ENCODE assay signal across 10 mouse cellular contexts in the genomic region with DNA sequence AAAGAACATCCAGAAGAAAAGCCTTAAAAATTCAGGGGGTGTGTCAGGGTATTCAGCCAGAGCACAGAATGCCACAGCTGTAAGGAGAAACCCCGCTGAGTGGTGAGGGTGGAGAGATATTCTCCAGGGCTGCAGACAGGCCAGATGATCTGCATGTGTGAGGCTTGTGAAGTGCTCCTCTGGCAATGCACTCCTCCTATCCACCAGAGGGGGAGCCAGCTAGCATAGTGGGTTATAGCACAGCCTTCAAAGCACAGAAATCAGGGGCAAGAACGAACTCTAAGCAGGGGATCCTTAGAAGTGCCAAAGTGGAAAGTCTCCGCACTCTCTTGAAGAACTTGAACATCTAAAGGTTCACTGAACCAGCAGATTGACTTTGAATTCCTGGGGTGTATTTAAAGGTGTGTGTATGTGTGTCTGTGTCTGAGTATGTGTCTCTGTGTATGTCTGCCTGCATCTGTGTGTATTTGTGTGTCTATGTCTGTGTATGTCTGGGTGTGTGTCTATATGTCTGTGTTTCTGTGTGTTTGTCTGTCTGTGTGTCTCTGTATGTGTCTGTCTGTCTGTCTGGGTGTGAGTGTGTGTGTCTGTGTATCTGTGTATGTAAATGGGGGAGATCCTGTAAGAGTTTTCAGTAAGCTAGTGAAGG. TPM values are rescaled to one million over a fixed set of nuclear protein-coding genes. Genes with fewer than 3 reads are reported as not detected.
DNase-seq lines count a peak whose midpoint lies in the region; ATAC-seq and TF ChIP-seq lines count a peak whose summit lies in the region.
"Had no signal": no experiment of that assay in that cellular context is flagged by ENCODE, and none has a peak within 500 bp of the region (broad histone marks: within the 10 kb centered on the region; RNA-seq: fewer than 3 reads in every experiment).

No protein-coding gene starts in this region.

- no peaks in the 10 kb centered on the region for H3K4me1 ChIP-seq in forebrain, postnatal 0 days (ENCODE audit: insufficient read depth)
- no peaks in the 10 kb centered on the region for H3K4me1 ChIP-seq in forebrain, embryonic 13.5 days
- H3K4me1 ChIP-seq in lung, postnatal 0 days (ENCODE audit: insufficient read depth, low read depth, low read length), result no peaks in the 10 kb centered on the region
- no peaks in the 10 kb centered on the region for H3K4me1 ChIP-seq in cortical plate, adult 2 months (ENCODE audit: control insufficient read depth, insufficient read depth, low read length)
- H3K4me1 ChIP-seq in midbrain, embryonic 14.5 days (ENCODE audit: control insufficient read depth, insufficient read depth, low read length), result no peaks in the 10 kb centered on the region
- H3K4me1 ChIP-seq: embryonic facial prominence, embryonic 15.5 days had no signal

- 33% methylated on average over 3 of the region's 3 CpGs for WGBS in forebrain, postnatal 0 days
- 35% methylated on average over 3 of the region's 3 CpGs for WGBS in forebrain, embryonic 13.5 days
- WGBS in lung, postnatal 0 days, result 43% methylated on average over 3 of the region's 3 CpGs
- 37% methylated on average over 3 of the region's 3 CpGs for whole genome bisulfite sequencing in midbrain, embryonic 14.5 days

- no peak for DNase-seq in forebrain, postnatal 0 days
- DNase-seq in lung, postnatal 0 days (ENCODE audit: low spot score), result no peak
- DNase-seq in lung, postnatal 25 days (ENCODE audit: low spot score), result no peak
- peak; percentile 38 for DNase-seq in midbrain, embryonic 14.5 days
- DNase-seq in cerebellum, adult 18-20 months, result no peak
- no peak for DNase-seq in layer of hippocampus, postnatal 36 days
- DNase-seq: adrenal gland, adult 8-10 months had no signal

- no peaks in the 10 kb centered on the region for H3K36me3 ChIP-seq in forebrain, postnatal 0 days (ENCODE audit: insufficient read depth)
- no peaks in the 10 kb centered on the region for H3K36me3 ChIP-seq in forebrain, embryonic 13.5 days (ENCODE audit: poor library complexity, severe bottlenecking)
- no peaks in the 10 kb centered on the region for H3K36me3 ChIP-seq in lung, postnatal 0 days (ENCODE audit: insufficient read depth, low read length)
- no peaks in the 10 kb centered on the region for H3K36me3 ChIP-seq in midbrain, embryonic 14.5 days (ENCODE audit: control insufficient read depth, insufficient read depth, low read length)
- H3K36me3 ChIP-seq: embryonic facial prominence, embryonic 15.5 days had no signal

- no peaks in the 10 kb centered on the region for H3K9me3 ChIP-seq in forebrain, postnatal 0 days (ENCODE audit: low read length)
- H3K9me3 ChIP-seq in forebrain, embryonic 13.5 days (replicated peaks), result no peaks in the 10 kb centered on the region
- no peaks in the 10 kb centered on the region for H3K9me3 ChIP-seq in lung, postnatal 0 days (ENCODE audit: low read length)
- H3K9me3 ChIP-seq in midbrain, embryonic 14.5 days (ENCODE audit: control insufficient read depth, low read length), result no peaks in the 10 kb centered on the region
- H3K9me3 ChIP-seq: embryonic facial prominence, embryonic 15.5 days had no signal

- peak; percentile 62 for ATAC-seq in forebrain, postnatal 0 days
- ATAC-seq in forebrain, embryonic 13.5 days, result no peak
- no peak for ATAC-seq in lung, postnatal 0 days
- ATAC-seq in midbrain, embryonic 14.5 days (ENCODE audit: low FRiP score, low TSS enrichment), result 0 out of 2 replicates have a peak, but pooled peaks have one; percentile 31

- no peak for TF ChIP-seq POLR2A in cortical plate, adult 2 months (IDR thresholded peaks at IDR 0.05; ENCODE audit: extremely low read depth, insufficient read depth, low read length)

- peak; percentile 55 for TF ChIP-seq CTCF in forebrain, postnatal 0 days (IDR thresholded peaks at IDR 0.05; ENCODE audit: low read depth)
- peak; percentile 48 for TF ChIP-seq CTCF in lung, postnatal 0 days (IDR thresholded peaks at IDR 0.05)
- 0 out of 2 replicates have a peak, but pooled peaks have one; percentile 15 for TF ChIP-seq CTCF in cortical plate, adult 2 months (IDR thresholded peaks at IDR 0.05; ENCODE audit: extremely low read depth, insufficient read depth, low read length)

- H3K27ac ChIP-seq in forebrain, postnatal 0 days (ENCODE audit: low read depth, low read length), result no peak overlapping the region
- H3K27ac ChIP-seq in forebrain, embryonic 13.5 days, result no peak overlapping the region
- H3K27ac ChIP-seq in lung, postnatal 0 days (ENCODE audit: low read length), result no peak overlapping the region
- H3K27ac ChIP-seq in cortical plate, adult 2 months (ENCODE audit: insufficient read depth, low read length), result no peak overlapping the region
- no peak overlapping the region for H3K27ac ChIP-seq in midbrain, embryonic 14.5 days (replicated peaks; ENCODE audit: low read depth, low read length)
- H3K27ac ChIP-seq: embryonic facial prominence, embryonic 15.5 days had no signal

- no peak overlapping the region for H3K4me2 ChIP-seq in forebrain, postnatal 0 days (ENCODE audit: low read depth)
- no peak overlapping the region for H3K4me2 ChIP-seq in forebrain, embryonic 13.5 days
- H3K4me2 ChIP-seq in lung, postnatal 0 days (replicated peaks; ENCODE audit: low read depth, low read length), result no peak overlapping the region
- H3K4me2 ChIP-seq in midbrain, embryonic 14.5 days (ENCODE audit: low read length), result no peak overlapping the region
- H3K4me2 ChIP-seq: embryonic facial prominence, embryonic 15.5 days had no signal

- H3K9ac ChIP-seq in forebrain, postnatal 0 days, result no peak overlapping the region
- H3K9ac ChIP-seq in forebrain, embryonic 13.5 days, result no peak overlapping the region
- H3K9ac ChIP-seq in lung, postnatal 0 days (replicated peaks; ENCODE audit: low read depth), result no peak overlapping the region
- H3K9ac ChIP-seq in midbrain, embryonic 14.5 days (replicated peaks; ENCODE audit: low read length), result no peak overlapping the region
- H3K9ac ChIP-seq: embryonic facial prominence, embryonic 15.5 days had no signal

- H3K27me3 ChIP-seq in forebrain, postnatal 0 days (ENCODE audit: insufficient read depth, low read length), result no peaks in the 10 kb centered on the region
- no peaks in the 10 kb centered on the region for H3K27me3 ChIP-seq in forebrain, embryonic 13.5 days
- no peaks in the 10 kb centered on the region for H3K27me3 ChIP-seq in lung, postnatal 0 days (replicated peaks; ENCODE audit: insufficient read depth, low read length)
- no peaks in the 10 kb centered on the region for H3K27me3 ChIP-seq in midbrain, embryonic 14.5 days (ENCODE audit: control insufficient read depth, insufficient read depth, low read length)
- H3K27me3 ChIP-seq: embryonic facial prominence, embryonic 15.5 days had no signal

- no peak for TF ChIP-seq EP300 in lung, postnatal 0 days (IDR thresholded peaks at IDR 0.05)

- no peak overlapping the region for H3K4me3 ChIP-seq in forebrain, postnatal 0 days (ENCODE audit: low read depth, low read length)
- no peak overlapping the region for H3K4me3 ChIP-seq in forebrain, embryonic 13.5 days
- no peak overlapping the region for H3K4me3 ChIP-seq in lung, postnatal 0 days (ENCODE audit: low read depth, low read length)
- H3K4me3 ChIP-seq in cortical plate, adult 2 months (ENCODE audit: insufficient read depth, low read length), result no peak overlapping the region
- H3K4me3 ChIP-seq in midbrain, embryonic 14.5 days (replicated peaks; ENCODE audit: low read depth, low read length), result no peak overlapping the region
- H3K4me3 ChIP-seq: embryonic facial prominence, embryonic 15.5 days had no signal

RNA-seq across cellular contexts. Expression of gene Slc31a2, which starts 11.3 kb away (rescaled TPM):
- 11.3 and 15.8 TPM in 2 replicates for total RNA-seq in forebrain, postnatal 0 days (2014; rRNA removed)
- polyA plus RNA-seq in forebrain, postnatal 0 days (2015; fragmentation: Nextera tagmentation; extraction: Ambion mirVana), result 5.3 and 10.9 TPM in 2 replicates
- 8.0 and 8.1 TPM in 2 replicates for polyA plus RNA-seq in forebrain, embryonic 13.5 days (2015; fragmentation: Nextera tagmentation; extraction: Ambion mirVana)
- polyA plus RNA-seq in lung, postnatal 0 days (2015; fragmentation: Nextera tagmentation; extraction: Ambion mirVana), result 25.5 and 29.0 TPM in 2 replicates
- polyA plus RNA-seq in cortical plate, adult 2 months (2012; rRNA removed), result 11.8 and 12.8 TPM in 2 replicates
- polyA plus RNA-seq in midbrain, embryonic 14.5 days (2014; fragmentation: Nextera tagmentation; extraction: Ambion mirVana), result 9.2 and 10.2 TPM in 2 replicates
- 10 to 100 TPM in 1 of 2 experiments, 1 to 10 TPM in 1; 9.3 to 10.5 TPM for total RNA-seq in layer of hippocampus, postnatal 36 days (2021)

RNA-seq across cellular contexts. Expression of gene Zfp37, which starts 20.2 kb away (rescaled TPM):
- 24.2 and 30.1 TPM in 2 replicates for total RNA-seq in forebrain, postnatal 0 days (2014; rRNA removed)
- 11.2 and 14.6 TPM in 2 replicates for polyA plus RNA-seq in forebrain, postnatal 0 days (2015; fragmentation: Nextera tagmentation; extraction: Ambion mirVana)
- 19.8 and 20.5 TPM in 2 replicates for polyA plus RNA-seq in forebrain, embryonic 13.5 days (2015; fragmentation: Nextera tagmentation; extraction: Ambion mirVana)
- 3.4 and 3.5 TPM in 2 replicates for polyA plus RNA-seq in lung, postnatal 0 days (2015; fragmentation: Nextera tagmentation; extraction: Ambion mirVana)
- 10.1 and 11.2 TPM in 2 replicates for polyA plus RNA-seq in cortical plate, adult 2 months (2012; rRNA removed)
- 35.8 and 39.2 TPM in 2 replicates for polyA plus RNA-seq in midbrain, embryonic 14.5 days (2014; fragmentation: Nextera tagmentation; extraction: Ambion mirVana)
- 10 to 100 TPM; 25.4 to 26.1 TPM for total RNA-seq in layer of hippocampus, postnatal 36 days (2021)

Comparison
In these comparisons a context has a peak if more than half of its experiments do, and no peak if none do; other contexts are left out.
1. ATAC-seq: peak in forebrain, postnatal 0 days (single experiment) and midbrain, embryonic 14.5 days (single experiment); none in forebrain, embryonic 13.5 days (single experiment) and lung, postnatal 0 days (single experiment).
2. Peak in every context shown above with its lines, with median percentiles within 50 percentile points of each other: CTCF ChIP-seq.